Mouse (Mus musculus): ENCODE data around the gene Tmem114. TPM values are rescaled to one million over a fixed set of nuclear protein-coding genes. Genes with fewer than 3 reads are reported as not detected.

The Tmem114 gene
- polyA plus RNA-seq, 1 experiment from 2014 or later: 0.30 TPM

DNA sequence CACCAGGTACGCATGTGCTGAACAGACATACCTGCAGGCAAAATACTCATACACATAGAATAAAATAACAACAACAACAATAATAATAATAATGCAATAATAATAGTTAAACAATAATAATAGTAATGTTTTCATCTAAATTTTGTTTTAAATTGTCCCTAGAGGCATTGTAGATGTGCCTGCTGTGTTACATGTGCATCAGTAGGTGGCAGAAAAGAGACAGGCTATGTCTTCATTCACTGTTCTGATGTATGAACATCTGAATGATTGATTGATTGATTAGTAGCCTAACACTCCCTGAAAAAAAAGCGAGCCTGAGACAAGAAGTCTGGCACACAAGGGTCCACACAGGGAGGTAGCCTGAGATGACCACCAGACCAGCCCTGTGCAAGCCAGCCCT, 22.3 kb downstream of the Tmem114 start:
- Histone ChIP-seq H3K9ac (replicated peaks) (no peak overlapping the region), H3K27me3 (no peaks in the 10 kb centered on the region), H3K27ac (no peak overlapping the region), H3K36me3 (no peaks in the 10 kb centered on the region), H3K4me3 (replicated peaks) (no peak overlapping the region), H3K4me1 (replicated peaks) (0 out of 2 replicates have a peak, but pooled peaks cover 10% of the 10 kb centered on the region), H3K4me2 (replicated peaks) (no peak overlapping the region), H3K9me3 (no peaks in the 10 kb centered on the region)
- ATAC-seq: no peak
- 75% methylated on average over 2 of the region's 2 CpGs for WGBS

DNA sequence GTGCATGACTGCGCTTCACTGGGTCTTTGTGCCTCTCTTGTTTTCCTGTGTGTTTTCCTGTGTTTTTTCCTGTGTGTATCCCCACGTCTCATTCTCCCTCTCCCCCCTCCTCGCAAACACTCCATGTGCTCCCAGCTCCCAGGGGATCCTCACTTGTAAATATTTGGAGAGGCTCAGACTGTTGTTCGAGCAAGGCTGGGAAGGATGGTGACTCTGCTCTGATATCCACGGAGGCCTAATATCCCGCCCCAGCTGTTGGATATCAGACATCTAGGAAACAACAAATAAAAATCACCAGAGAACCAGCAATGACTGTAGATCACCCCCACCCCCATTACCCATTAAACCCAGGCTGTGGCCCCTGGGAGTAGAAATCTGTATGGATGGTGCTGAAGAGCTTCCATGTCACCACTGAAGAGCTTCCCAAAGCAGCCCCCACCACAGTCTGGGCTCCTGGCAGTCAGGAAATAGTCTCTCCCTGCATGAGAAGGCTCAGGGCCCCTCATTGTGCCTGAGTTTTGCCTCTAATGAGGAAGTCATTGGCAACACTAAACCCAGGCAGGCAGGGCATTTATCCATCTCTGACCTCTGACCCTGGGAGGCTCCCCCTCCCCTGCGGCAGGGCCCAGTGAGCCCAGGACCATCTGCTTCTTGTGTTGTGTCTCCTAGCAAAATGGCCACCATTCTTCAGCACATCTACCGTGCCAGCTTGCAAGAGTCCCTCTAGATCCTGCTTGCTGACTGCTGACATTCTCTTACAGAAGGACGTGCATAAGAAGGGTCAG, 23.6 kb downstream of the Tmem114 start:
- no peak overlapping the region for H3K4me2 ChIP-seq (replicated peaks)
- no peaks in the 10 kb centered on the region for H3K9me3 ChIP-seq
- no peak for ATAC-seq
- H3K36me3 ChIP-seq: no peaks in the 10 kb centered on the region
- H3K4me1 ChIP-seq (replicated peaks): 0 out of 2 replicates have a peak, but pooled peaks cover 10% of the 10 kb centered on the region
- 67% methylated on average over 9 of the region's 9 CpGs for WGBS
- H3K27ac ChIP-seq: no peak overlapping the region
- no peak overlapping the region for H3K9ac ChIP-seq (replicated peaks)
- H3K27me3 ChIP-seq: no peaks in the 10 kb centered on the region
- no peak overlapping the region for H3K4me3 ChIP-seq (replicated peaks)

DNA sequence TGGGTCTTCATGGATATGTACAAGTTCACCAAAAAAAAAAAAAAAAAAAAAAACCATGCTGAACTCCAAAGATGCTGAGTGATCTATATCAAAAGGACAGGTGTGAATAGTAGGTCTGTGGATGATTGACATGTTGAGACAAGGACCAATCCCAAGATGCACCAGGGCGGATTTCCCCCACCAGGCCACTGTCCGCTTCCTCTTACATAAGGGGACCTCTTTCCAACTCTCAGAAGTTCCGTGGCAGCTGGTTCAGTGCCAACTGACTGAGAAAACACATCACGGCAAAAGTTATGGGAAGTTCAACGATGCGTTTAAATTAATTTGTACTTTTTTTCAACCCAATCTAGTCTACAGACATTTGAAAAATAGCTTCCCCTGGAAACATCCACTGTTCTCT, 25.1 kb downstream of the Tmem114 start:
- Histone ChIP-seq H3K4me3 (replicated peaks) (no peak overlapping the region), H3K27me3 (no peaks in the 10 kb centered on the region), H3K27ac (no peak overlapping the region), H3K4me1 (replicated peaks) (0 out of 2 replicates have a peak, but pooled peaks cover 10% of the 10 kb centered on the region), H3K36me3 (no peaks in the 10 kb centered on the region), H3K9ac (replicated peaks) (no peak overlapping the region), H3K9me3 (no peaks in the 10 kb centered on the region), H3K4me2 (replicated peaks) (no peak overlapping the region)
- 92% methylated on average over 6 of the region's 6 CpGs for WGBS
- ATAC-seq: no peak

DNA sequence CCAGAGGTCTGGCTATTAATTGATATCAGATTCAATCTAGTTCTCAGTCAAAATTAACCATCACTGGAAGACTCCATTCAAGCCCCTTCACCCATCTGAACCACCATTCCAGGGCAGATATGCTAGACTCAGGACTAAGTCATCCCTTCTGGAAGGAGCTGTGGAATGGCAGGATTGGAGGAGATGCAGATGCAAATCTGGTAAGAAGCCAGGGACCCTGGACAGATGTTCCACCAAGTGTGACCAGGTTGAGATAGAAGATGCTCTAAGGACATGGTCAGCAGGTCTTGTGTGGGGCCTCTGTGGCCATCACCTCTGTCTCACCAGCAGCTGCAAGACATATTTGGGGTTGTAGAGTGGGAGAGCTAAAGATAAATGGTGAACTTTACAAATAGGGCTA, 30.0 kb downstream of the Tmem114 start:
- Histone ChIP-seq H3K27me3 (no peaks in the 10 kb centered on the region), H3K4me2 (replicated peaks) (no peak overlapping the region), H3K4me1 (replicated peaks) (no peaks in the 10 kb centered on the region), H3K27ac (no peak overlapping the region), H3K9ac (replicated peaks) (no peak overlapping the region), H3K36me3 (no peaks in the 10 kb centered on the region), H3K4me3 (replicated peaks) (no peak overlapping the region), H3K9me3 (no peaks in the 10 kb centered on the region)
- no peak for ATAC-seq

DNA sequence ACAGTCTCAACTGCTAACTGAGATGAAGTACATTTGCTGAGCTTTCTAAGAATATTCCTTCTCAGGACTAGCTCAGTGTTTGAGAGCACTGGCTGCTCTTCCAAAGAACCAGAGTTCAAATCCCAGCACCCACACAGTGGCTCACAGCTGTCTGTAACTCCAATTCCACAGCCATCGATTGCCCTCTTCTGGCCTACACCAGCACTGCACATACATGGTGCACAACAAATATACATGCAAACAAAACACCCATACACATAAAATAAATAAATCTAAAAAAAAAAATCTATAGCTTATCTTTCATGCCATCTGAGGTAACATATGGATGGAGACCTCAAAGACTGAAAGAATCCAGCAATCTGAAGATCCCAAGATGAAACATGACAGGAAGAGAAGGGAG, 36.4 kb downstream of the Tmem114 start:
- Histone ChIP-seq H3K4me1 (replicated peaks) (no peaks in the 10 kb centered on the region), H3K9ac (replicated peaks) (no peak overlapping the region), H3K27ac (no peak overlapping the region), H3K4me3 (replicated peaks) (no peak overlapping the region), H3K27me3 (no peaks in the 10 kb centered on the region), H3K36me3 (no peaks in the 10 kb centered on the region), H3K4me2 (replicated peaks) (no peak overlapping the region), H3K9me3 (no peaks in the 10 kb centered on the region)
- 84% methylated on average over 1 of the region's 1 CpGs for WGBS
- ATAC-seq: no peak

DNA sequence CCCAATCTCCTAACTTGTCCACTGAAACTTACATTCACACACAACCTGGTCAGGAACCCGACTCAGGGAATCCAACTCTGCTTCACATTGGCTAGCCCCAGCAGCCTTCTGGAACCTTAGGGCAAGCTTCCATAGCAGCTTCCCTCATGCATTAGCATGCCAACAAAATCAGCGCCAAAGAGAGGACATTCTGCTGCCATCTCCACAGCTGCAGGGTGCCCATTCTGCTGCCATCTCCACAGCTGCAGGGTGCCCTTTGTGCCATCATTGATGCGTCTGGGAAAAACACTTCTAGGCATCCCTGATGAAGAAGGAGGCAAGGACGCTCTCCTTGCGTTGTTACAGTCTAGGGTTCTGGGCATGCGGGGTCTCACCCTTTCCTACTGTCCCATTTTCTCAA, 38.5 kb downstream of the Tmem114 start:
- Histone ChIP-seq H3K27ac (no peak overlapping the region), H3K36me3 (no peaks in the 10 kb centered on the region), H3K4me3 (replicated peaks) (no peak overlapping the region), H3K27me3 (no peaks in the 10 kb centered on the region), H3K4me2 (replicated peaks) (no peak overlapping the region), H3K9ac (replicated peaks) (no peak overlapping the region), H3K9me3 (no peaks in the 10 kb centered on the region), H3K4me1 (replicated peaks) (no peaks in the 10 kb centered on the region)
- 75% methylated on average over 6 of the region's 6 CpGs for WGBS
- ATAC-seq: no peak

DNA sequence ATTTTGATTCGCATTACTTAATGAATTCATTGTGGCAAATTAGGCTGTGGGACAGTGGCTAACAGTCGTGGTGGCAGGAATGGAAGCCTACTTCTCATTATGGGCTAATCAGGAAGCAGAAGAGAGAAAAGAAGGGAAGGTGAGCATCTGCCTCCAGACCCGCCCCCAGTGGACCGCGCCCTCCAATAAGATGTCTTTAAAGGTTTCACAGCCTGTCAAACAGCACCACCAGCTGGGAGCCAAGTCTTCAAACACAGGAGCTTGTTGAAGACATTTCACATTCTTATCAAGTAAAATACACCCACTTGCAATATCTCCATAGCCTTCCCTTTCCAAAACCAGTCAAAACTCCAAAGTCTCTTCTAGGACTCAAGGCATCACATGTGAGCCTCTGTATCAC, 39.3 kb downstream of the Tmem114 start:
- Histone ChIP-seq H3K27ac (no peak overlapping the region), H3K9me3 (no peaks in the 10 kb centered on the region), H3K27me3 (no peaks in the 10 kb centered on the region), H3K4me3 (replicated peaks) (no peak overlapping the region), H3K9ac (replicated peaks) (no peak overlapping the region), H3K36me3 (no peaks in the 10 kb centered on the region), H3K4me2 (replicated peaks) (no peak overlapping the region), H3K4me1 (replicated peaks) (no peaks in the 10 kb centered on the region)
- 75% methylated on average over 5 of the region's 5 CpGs for WGBS
- ATAC-seq: no peak

DNA sequence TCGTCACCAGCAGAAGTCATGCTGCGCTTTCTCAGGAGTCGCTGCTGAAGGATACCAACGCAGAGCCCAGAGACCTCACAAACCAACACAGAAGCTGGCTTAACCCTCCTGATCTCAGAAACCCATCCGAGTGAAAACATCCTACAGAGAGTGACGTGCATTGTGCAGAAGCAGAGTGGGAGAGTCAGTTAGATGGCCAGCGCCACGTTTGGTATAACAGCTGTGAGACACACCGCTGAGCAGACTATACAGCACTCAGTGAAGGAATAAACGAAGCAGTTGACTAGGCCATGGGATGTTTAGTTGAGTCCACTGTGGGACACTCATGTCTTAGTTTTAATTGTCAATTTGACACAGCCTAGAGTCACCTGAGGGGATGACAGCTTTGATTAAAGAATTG, 40.2 kb downstream of the Tmem114 start:
- ATAC-seq: no peak
- H3K4me3 ChIP-seq (replicated peaks): no peak overlapping the region
- H3K4me2 ChIP-seq (replicated peaks): no peak overlapping the region
- H3K9ac ChIP-seq (replicated peaks): no peak overlapping the region
- H3K9me3 ChIP-seq: no peaks in the 10 kb centered on the region
- H3K4me1 ChIP-seq (replicated peaks): peaks cover 5% of the 10 kb centered on the region
- 60% methylated on average over 10 of the region's 10 CpGs for WGBS
- no peak overlapping the region for H3K27ac ChIP-seq
- H3K36me3 ChIP-seq: no peaks in the 10 kb centered on the region
- no peaks in the 10 kb centered on the region for H3K27me3 ChIP-seq

DNA sequence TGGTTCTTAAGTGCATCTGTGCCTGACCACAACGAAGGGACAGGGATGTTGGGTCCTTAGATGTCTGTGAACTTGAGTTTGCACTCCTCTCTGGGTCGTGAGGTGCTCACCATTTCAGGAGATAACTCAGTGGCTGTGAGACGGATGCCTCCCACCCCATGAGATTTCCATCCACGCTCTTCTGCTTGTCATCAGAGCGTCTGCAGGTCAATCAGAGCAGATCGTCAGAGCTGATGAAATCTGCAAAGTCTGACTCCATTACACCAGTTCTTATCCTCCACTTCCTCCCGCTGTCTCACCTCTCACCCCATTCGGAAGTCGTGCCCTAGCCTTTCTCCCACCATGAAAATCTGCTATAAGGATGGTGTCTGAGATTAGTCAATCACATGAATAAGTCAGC, 41.5 kb downstream of the Tmem114 start:
- Histone ChIP-seq H3K27me3 (no peaks in the 10 kb centered on the region), H3K4me2 (replicated peaks) (no peak overlapping the region), H3K36me3 (no peaks in the 10 kb centered on the region), H3K4me1 (replicated peaks) (peaks cover 10% of the 10 kb centered on the region), H3K4me3 (replicated peaks) (no peak overlapping the region), H3K9me3 (no peaks in the 10 kb centered on the region), H3K9ac (replicated peaks) (no peak overlapping the region), H3K27ac (no peak overlapping the region)
- WGBS: 86% methylated on average over 9 of the region's 9 CpGs
- no peak for ATAC-seq

DNA sequence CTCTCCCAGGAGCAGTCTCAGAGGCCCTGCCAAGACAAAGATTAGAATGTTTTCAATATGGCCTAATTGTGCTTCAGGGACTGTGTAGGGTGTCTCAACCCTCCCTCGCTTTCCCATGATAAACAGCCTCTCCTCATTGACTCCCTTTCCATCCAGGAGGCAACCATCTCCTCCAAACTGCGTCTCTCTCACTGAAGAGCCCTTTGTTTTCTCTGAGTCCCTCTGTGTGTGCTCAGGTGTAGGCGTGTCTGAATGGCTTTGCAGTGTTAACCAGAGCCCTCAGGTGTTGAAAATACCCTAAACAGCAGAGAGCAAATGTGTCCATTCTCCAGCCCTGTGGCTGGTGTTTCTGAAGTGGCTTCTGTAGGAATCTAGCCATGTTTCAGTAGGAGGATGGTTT, 61.9 kb downstream of the Tmem114 start:
- Histone ChIP-seq H3K9ac (replicated peaks) (no peak overlapping the region), H3K4me3 (replicated peaks) (no peak overlapping the region), H3K27ac (no peak overlapping the region), H3K4me2 (replicated peaks) (no peak overlapping the region), H3K4me1 (replicated peaks) (no peaks in the 10 kb centered on the region), H3K9me3 (no peaks in the 10 kb centered on the region), H3K36me3 (no peaks in the 10 kb centered on the region), H3K27me3 (no peaks in the 10 kb centered on the region)
- ATAC-seq: no peak
- WGBS: 75% methylated on average over 3 of the region's 3 CpGs

Other genes with a start within 250 kb of the Tmem114 start
- gene Mettl22, start 45.7 kb upstream of the Tmem114 start, polyA plus RNA-seq (2015; fragmentation: Nextera tagmentation; extraction: Ambion mirVana): 31.4 and 33.5 TPM in 2 replicates
- 55.2 and 61.4 TPM in 2 replicates for gene Abat, start 88.3 kb upstream of the Tmem114 start, polyA plus RNA-seq (2015; fragmentation: Nextera tagmentation; extraction: Ambion mirVana)
- 54.0 and 55.0 TPM in 2 replicates for gene Pmm2, start 212.5 kb upstream of the Tmem114 start, polyA plus RNA-seq (2015; fragmentation: Nextera tagmentation; extraction: Ambion mirVana)
- gene Tmem186, start 212.6 kb upstream of the Tmem114 start, polyA plus RNA-seq (2015; fragmentation: Nextera tagmentation; extraction: Ambion mirVana): 25.1 and 26.2 TPM in 2 replicates
- gene Carhsp1, start 247.0 kb upstream of the Tmem114 start, polyA plus RNA-seq (2015; fragmentation: Nextera tagmentation; extraction: Ambion mirVana): 253 and 274 TPM in 2 replicates